Mouse (Mus musculus) midbrain, embryonic 16.5 days (tissue): Measurements from ENCODE around the gene F2. TPM values are rescaled to one million over a fixed set of nuclear protein-coding genes. Genes with fewer than 3 reads are reported as not detected.

Source experiments
- ATAC-seq: fragments of 200-750 bp; cut with Nextera tagmentation; 2 replicates; pipeline ENCODE4 v1.8.0; 2017; ENCODE audit warnings: moderate TSS enrichment
- H3K27ac ChIP-seq: fragments of 300-500 bp; sonication (generic); 2 replicates; pipeline ENCODE4 v1.5.1; 2014; ENCODE audit warnings: mild to moderate bottlenecking, low read length, mixed read lengths
- H3K27me3 ChIP-seq: fragments of 300-500 bp; sonication (generic); 2 replicates; pipeline ENCODE4 v1.6.1; 2014; ENCODE audit warnings: low read depth, low read length, mixed read lengths; ENCODE audit not compliant: control insufficient read depth, insufficient read depth
- H3K36me3 ChIP-seq: fragments of 300-500 bp; sonication (generic); 2 replicates; pipeline ENCODE4 v1.6.1; 2014; ENCODE audit warnings: mild to moderate bottlenecking, low read length, moderate library complexity, mixed read lengths; ENCODE audit not compliant: control insufficient read depth, insufficient read depth
- H3K4me1 ChIP-seq: fragments of 300-500 bp; sonication (generic); 2 replicates; pipeline ENCODE4 v1.6.1; 2014; ENCODE audit warnings: mild to moderate bottlenecking, low read length, mixed read lengths; ENCODE audit not compliant: control insufficient read depth, insufficient read depth
- H3K4me2 ChIP-seq: fragments of 300-500 bp; sonication (generic); 2 replicates; pipeline ENCODE4 v1.6.1; 2014; ENCODE audit warnings: mild to moderate bottlenecking, low read length, mixed read lengths
- H3K4me3 ChIP-seq: fragments of 300-500 bp; sonication (generic); 2 replicates; pipeline ENCODE4 v1.5.1; 2014; ENCODE audit warnings: low read depth, mild to moderate bottlenecking, low read length, moderate library complexity, mixed read lengths
- H3K9ac ChIP-seq: fragments of 300-500 bp; sonication (generic); 2 replicates; pipeline ENCODE4 v1.6.1; 2014; ENCODE audit warnings: low read depth, low read length, mixed read lengths
- H3K9me3 ChIP-seq: fragments of 300-500 bp; sonication (generic); replicated peaks from 2 replicates; pipeline ENCODE4 v1.6.1; 2014; ENCODE audit warnings: mild to moderate bottlenecking, low read length, mixed read lengths; ENCODE audit not compliant: control insufficient read depth, poor library complexity, severe bottlenecking
- WGBS: fragments of 180-500 bp; shearing (Covaris S2); extraction: QIAGEN DNeasy Blood & Tissue Kit; methylation state at CpG from one replicate; pipeline ENCODE4 v1.1.7; 2014; 5-methylcytosine and 5-hydroxymethylcytosine counted together
- polyA plus RNA-seq: library from polyadenylated mRNA; unstranded; fragments of >200 nt; fragmentation: Nextera tagmentation; extraction: Ambion mirVana; gene quantifications from 2 replicates; pipeline ENCODE4 v1.2.1, GENCODE M21; 2015

Gene F2
- polyA plus RNA-seq = 0.20 and 0.22 TPM in 2 replicates

DNA sequence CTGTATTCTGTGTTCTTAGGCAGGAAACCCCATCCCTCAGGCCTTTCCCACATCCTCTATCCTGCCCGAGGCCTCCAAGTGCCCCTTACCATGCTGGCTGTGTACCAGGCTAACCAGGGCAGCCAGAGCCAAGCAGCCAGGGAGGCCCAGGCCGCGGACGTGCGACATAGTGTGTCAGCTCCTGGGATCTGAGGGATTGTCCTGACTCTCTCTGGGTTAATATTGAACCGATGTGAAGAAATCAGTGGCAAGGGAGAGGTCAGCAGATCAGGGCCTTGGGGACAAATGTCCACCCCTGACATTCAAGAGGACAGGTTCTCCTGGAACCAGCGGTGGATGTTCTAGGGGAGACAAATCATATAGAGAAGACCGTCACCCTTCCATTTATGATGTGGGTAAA lies at the start of gene F2:
Gene F2 (minus strand): TSS at position 186 of the 400 bp plus-strand sequence.
- no peaks in the 10 kb centered on the region for H3K9me3 ChIP-seq
- H3K9ac ChIP-seq = no peak within 1 kb of the TSS
- ATAC-seq = no peak
- H3K4me3 ChIP-seq = no peak within 1 kb of the TSS
- no peak within 1 kb of the TSS for H3K27ac ChIP-seq
- H3K36me3 ChIP-seq = no peaks in the 10 kb centered on the region
- no peak within 1 kb of the TSS for H3K4me2 ChIP-seq
- WGBS = 94% methylated on average over 8 of the region's 8 CpGs
- H3K4me1 ChIP-seq = no peaks in the 10 kb centered on the region
- no peaks in the 10 kb centered on the region for H3K27me3 ChIP-seq

DNA sequence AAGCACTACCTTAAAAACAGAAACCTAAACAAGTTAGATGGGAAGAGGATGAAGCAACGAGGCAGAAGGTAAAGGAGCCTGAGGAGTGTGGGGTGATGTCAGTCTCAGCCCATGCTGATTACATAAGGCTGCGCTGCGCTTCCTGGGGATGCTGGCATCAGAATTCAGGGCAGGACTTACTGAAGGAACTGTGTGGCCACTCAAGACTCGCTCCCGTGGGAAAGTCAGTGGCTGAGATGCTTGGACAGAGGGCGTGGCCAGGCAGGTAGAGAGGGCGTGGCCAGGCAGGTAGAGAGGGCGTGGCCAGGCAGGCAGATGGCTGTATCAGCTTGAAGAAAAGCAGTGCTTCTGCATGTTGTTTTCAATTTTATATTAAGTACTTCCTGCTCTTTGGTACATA lies 47.7 kb upstream of the F2 start:
- no peaks in the 10 kb centered on the region for H3K4me1 ChIP-seq
- no peaks in the 10 kb centered on the region for H3K27me3 ChIP-seq
- H3K4me3 ChIP-seq = no peak overlapping the region
- H3K27ac ChIP-seq = no peak overlapping the region
- no peak overlapping the region for H3K9ac ChIP-seq
- no peak overlapping the region for H3K4me2 ChIP-seq
- H3K9me3 ChIP-seq = no peaks in the 10 kb centered on the region
- no peak for ATAC-seq
- peaks cover 20% of the 10 kb centered on the region for H3K36me3 ChIP-seq
- WGBS = 89% methylated on average over 8 of the region's 8 CpGs

DNA sequence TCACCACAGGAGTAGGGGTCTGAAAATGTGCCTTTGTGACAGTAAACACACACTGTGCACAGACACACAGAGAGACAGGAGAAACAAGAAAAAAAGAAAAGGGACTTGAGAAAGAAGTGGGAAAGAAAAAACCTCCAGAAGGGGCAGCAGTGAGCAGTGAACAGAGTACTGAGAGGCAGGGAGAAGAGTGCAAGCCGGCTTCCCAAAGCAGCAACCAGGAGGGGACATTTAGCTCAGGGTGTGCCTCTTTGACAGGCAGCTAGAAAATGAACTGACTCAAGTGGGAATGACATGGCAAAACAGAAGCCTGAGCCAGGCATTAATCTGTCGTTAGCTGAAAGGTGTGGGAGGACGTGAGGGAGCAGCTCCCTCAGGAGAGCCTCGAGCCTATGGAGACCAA lies 46.6 kb upstream of the F2 start:
- Histone ChIP-seq H3K27ac (no peak overlapping the region), H3K36me3 (peaks cover 25% of the 10 kb centered on the region), H3K4me2 (no peak overlapping the region), H3K9me3 (no peaks in the 10 kb centered on the region), H3K9ac (no peak overlapping the region), H3K27me3 (no peaks in the 10 kb centered on the region), H3K4me3 (no peak overlapping the region), H3K4me1 (no peaks in the 10 kb centered on the region)
- 54% methylated on average over 4 of the region's 4 CpGs for WGBS
- no peak; the same call in 1 of the 2 replicates for ATAC-seq

DNA sequence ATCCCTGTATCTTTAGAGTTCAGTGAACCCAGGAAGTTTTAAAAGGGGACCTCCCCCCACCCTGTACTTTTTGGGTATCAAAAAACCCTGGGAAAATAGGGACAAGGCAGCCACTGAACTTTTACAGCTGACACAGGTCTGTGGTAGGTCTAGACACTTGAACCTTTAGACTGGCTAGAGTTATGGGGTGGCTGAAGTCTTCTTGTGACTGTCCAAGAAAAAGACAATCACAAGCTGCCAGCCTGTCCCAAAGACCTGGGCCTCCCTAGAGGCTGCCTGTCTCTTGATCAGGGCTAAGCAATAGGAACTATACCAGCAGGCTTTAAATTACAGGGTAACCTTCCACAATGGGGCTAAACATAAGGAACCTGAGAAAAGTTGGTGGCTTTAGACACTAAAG lies 40.7 kb upstream of the F2 start:
- no peak overlapping the region for H3K4me2 ChIP-seq
- no peaks in the 10 kb centered on the region for H3K9me3 ChIP-seq
- H3K9ac ChIP-seq = no peak overlapping the region
- no peak for ATAC-seq
- no peak overlapping the region for H3K27ac ChIP-seq
- H3K4me3 ChIP-seq = no peak overlapping the region
- no peaks in the 10 kb centered on the region for H3K4me1 ChIP-seq
- no peaks in the 10 kb centered on the region for H3K27me3 ChIP-seq
- H3K36me3 ChIP-seq = peaks cover 50% of the 10 kb centered on the region

DNA sequence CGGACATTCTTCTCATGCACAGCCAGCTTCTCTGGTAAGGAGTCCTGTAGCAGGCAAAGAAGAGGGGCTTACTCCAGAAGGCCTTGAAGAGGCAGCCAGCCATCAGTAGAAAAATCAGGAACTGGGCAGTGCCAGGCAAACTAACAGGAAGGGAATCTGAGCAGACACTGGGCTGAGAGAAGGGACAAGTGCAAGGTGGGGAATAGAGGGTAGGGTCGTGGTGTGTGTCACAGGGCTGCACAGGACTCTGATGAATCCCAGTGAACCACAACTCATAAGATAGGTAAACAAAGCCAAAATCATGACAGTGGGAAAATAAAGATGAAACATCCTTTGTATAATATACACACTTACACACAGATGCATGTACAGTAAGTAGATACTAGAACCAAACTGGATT lies 40.2 kb upstream of the F2 start:
- WGBS = 73% methylated on average over 2 of the region's 2 CpGs
- H3K4me2 ChIP-seq = no peak overlapping the region
- no peak for ATAC-seq

DNA sequence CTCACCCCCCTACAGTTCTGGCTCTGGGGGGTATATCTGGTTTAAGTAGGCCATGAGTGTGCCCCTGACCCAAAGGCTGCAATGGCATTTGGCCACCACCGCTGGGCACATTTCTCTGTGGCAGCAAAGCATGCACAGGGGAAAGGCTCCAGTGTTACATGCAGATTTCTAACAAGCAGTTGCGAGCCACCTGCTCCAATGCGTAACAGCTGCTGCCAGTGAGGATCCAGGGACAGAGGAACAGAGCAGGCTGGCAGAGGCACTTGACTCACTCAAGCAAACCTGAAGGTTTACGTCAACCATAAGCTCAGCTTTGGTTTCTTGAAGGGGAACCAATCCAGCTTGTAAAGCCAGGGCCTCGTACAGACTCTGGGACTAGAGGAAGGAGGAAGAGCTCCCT lies 38.7 kb upstream of the F2 start:
- H3K4me3 ChIP-seq = no peak overlapping the region

More for the DNA sequence above, 40.2 kb upstream of the F2 start:
- no peaks in the 10 kb centered on the region for H3K4me1 ChIP-seq
- no peak overlapping the region for H3K27ac ChIP-seq
- H3K9me3 ChIP-seq = no peaks in the 10 kb centered on the region
- H3K36me3 ChIP-seq = peaks cover 47% of the 10 kb centered on the region
- H3K9ac ChIP-seq = no peak overlapping the region
- H3K27me3 ChIP-seq = no peaks in the 10 kb centered on the region
- no peak overlapping the region for H3K4me3 ChIP-seq

DNA sequence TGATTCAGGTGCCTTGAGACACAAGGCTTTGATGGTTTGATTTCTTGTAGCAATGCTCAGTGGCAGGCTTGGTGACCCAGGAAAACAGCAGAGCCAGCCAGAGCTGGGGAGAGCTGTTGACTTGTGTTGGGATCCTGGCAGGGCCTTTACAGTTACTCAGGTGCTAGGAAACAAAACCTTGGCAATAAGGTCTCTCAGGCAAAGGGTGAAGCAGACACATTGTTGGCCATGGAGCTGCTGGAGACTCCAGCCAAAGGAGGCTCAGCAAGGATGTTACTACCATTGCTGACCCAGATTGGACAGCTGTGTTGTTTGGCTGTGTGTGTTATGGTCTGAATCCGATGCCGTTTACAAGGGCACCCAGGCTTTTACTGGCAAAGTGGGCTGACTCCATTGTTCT lies 37.4 kb upstream of the F2 start:
- Histone ChIP-seq H3K4me3 (no peak overlapping the region), H3K4me2 (no peak overlapping the region), H3K9ac (no peak overlapping the region), H3K36me3 (peaks cover 50% of the 10 kb centered on the region), H3K4me1 (no peaks in the 10 kb centered on the region), H3K9me3 (no peaks in the 10 kb centered on the region), H3K27me3 (no peaks in the 10 kb centered on the region), H3K27ac (no peak overlapping the region)
- ATAC-seq = no peak
- WGBS = 90% methylated on average over 2 of the region's 2 CpGs

More for the DNA sequence above, 38.7 kb upstream of the F2 start:
- H3K4me2 ChIP-seq = no peak overlapping the region
- no peaks in the 10 kb centered on the region for H3K4me1 ChIP-seq
- H3K27me3 ChIP-seq = no peaks in the 10 kb centered on the region
- ATAC-seq = no peak
- 93% methylated on average over 5 of the region's 5 CpGs for WGBS
- H3K9me3 ChIP-seq = no peaks in the 10 kb centered on the region
- peaks cover 41% of the 10 kb centered on the region for H3K36me3 ChIP-seq
- no peak overlapping the region for H3K27ac ChIP-seq
- no peak overlapping the region for H3K9ac ChIP-seq

DNA sequence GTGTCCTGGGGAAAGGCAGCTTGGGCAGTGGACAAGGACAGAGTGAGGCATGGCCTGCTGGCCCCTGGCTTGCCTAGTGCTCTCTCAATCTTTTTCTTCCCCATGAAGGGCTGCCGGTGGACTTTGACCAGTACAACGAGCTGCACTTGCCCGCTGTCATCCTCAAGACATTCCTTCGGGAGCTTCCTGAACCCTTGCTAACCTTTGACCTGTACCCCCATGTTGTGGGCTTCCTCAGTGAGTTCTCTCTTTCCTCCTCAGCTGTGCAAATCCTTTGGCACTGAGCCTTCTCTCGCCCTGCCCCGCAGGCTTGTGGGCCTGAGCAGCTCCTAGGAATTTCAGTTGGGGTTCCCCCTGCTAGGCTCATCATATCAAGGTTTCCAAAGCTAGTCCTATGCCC lies 33.8 kb upstream of the F2 start:
- no peak for ATAC-seq
- H3K4me1 ChIP-seq = no peaks in the 10 kb centered on the region
- no peak overlapping the region for H3K9ac ChIP-seq
- H3K36me3 ChIP-seq = peaks cover 45% of the 10 kb centered on the region
- no peak overlapping the region for H3K4me3 ChIP-seq
- 95% methylated on average over 6 of the region's 6 CpGs for WGBS
- H3K27me3 ChIP-seq = no peaks in the 10 kb centered on the region
- no peak overlapping the region for H3K27ac ChIP-seq
- no peaks in the 10 kb centered on the region for H3K9me3 ChIP-seq
- no peak overlapping the region for H3K4me2 ChIP-seq

DNA sequence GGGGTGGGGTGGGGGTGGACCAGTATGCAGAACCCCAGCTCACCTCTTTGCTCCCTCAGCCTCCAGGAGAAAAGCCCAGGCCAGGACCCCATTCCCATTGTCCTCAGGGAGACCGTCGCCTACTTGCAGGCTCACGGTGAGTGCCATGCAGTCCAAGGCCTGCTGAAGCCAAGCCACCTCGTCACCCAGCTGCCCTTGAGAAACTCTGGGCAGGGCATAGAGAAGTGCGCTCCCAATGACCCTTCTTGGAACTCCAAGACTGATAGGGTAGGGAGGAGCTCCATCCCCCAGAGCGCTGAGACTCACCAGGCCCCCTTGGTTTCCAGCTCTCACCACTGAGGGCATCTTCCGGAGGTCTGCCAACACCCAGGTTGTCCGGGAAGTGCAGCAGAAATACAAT lies 33.1 kb upstream of the F2 start:
- H3K27ac ChIP-seq = no peak overlapping the region
- H3K4me1 ChIP-seq = no peaks in the 10 kb centered on the region
- no peak for ATAC-seq
- no peak overlapping the region for H3K4me3 ChIP-seq
- 91% methylated on average over 8 of the region's 8 CpGs for WGBS
- no peaks in the 10 kb centered on the region for H3K27me3 ChIP-seq
- H3K9ac ChIP-seq = no peak overlapping the region
- no peaks in the 10 kb centered on the region for H3K9me3 ChIP-seq
- H3K4me2 ChIP-seq = no peak overlapping the region
- peaks cover 47% of the 10 kb centered on the region for H3K36me3 ChIP-seq

DNA sequence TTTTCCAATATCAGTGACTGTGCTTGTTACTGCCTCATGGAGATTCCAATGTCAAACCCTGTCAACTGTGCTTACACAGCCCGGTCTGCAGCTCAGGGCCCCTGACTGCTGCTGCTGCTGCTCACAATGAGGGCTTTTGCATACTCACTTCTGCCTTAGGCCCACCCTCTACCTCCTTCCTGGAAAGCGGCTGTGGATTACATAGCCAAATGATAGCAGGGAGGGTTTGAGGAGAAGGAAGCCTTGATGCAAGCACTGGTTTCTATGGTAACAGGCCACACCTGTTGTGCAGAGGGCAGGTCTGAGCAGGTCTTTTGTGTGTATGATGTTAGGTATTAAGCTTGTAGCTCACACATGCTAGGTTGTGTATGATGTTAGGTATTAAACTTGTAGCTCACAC lies 31.5 kb upstream of the F2 start:
- no peak overlapping the region for H3K4me3 ChIP-seq
- H3K4me1 ChIP-seq = no peaks in the 10 kb centered on the region
- no peak overlapping the region for H3K27ac ChIP-seq
- no peak overlapping the region for H3K4me2 ChIP-seq
- peaks cover 43% of the 10 kb centered on the region for H3K36me3 ChIP-seq
- no peaks in the 10 kb centered on the region for H3K27me3 ChIP-seq
- no peak overlapping the region for H3K9ac ChIP-seq
- 76% methylated on average over 2 of the region's 2 CpGs for WGBS
- H3K9me3 ChIP-seq = no peaks in the 10 kb centered on the region
- no peak for ATAC-seq
